Comparison of ENCODE assay signal across 15 mouse cellular contexts in the genomic region with DNA sequence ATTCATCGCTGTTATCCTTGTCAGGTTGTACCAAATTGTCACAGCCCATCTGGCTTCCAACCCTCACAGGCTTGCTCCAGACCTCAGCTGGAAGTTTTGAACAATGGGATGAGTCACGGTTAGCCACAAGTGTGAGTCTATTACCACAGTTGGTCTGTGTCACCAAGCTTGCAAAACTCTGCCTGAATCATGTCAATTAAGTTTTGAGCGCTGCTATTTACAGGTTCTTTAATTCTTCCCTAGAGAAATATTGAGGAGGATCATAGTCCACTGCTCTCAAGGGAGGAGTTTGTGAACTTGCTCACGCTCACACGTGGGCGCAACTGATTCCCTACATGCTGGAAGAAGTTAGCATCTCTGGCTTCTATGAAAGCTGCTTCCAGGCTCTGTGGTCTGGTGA.
DNase-seq lines count a peak whose midpoint lies in the region; ATAC-seq and TF ChIP-seq lines count a peak whose summit lies in the region.
"Had no signal": no experiment of that assay in that cellular context is flagged by ENCODE, and none has a peak within 500 bp of the region (broad histone marks: within the 10 kb centered on the region; RNA-seq: fewer than 3 reads in every experiment).

No protein-coding gene starts in this region.

- no peak overlapping the region for H3K9ac ChIP-seq in limb, embryonic 14.5 days (ENCODE audit: low read depth, low read length, severe bottlenecking)
- H3K9ac ChIP-seq: embryonic facial prominence, embryonic 12.5 days; forebrain, postnatal 0 days; heart, embryonic 13.5 days; hindbrain, embryonic 14.5 days; liver, postnatal 0 days had no signal

- H3K36me3 ChIP-seq in limb, embryonic 14.5 days (ENCODE audit: control insufficient read depth, insufficient read depth, low read length): no peaks in the 10 kb centered on the region
- H3K36me3 ChIP-seq: embryonic facial prominence, embryonic 12.5 days; heart, embryonic 13.5 days had no signal

- H3K4me3 ChIP-seq in limb, embryonic 14.5 days (replicated peaks; ENCODE audit: low read length): no peak overlapping the region
- H3K4me3 ChIP-seq in gastrocnemius, adult 2 months: no peak overlapping the region
- H3K4me3 ChIP-seq: embryonic facial prominence, embryonic 12.5 days; heart, embryonic 13.5 days had no signal

- peaks cover 25% of the 10 kb centered on the region for H3K4me1 ChIP-seq in limb, embryonic 14.5 days (ENCODE audit: control insufficient read depth, insufficient read depth, low read length)

- DNase-seq in embryo, embryonic 10.5 days (ENCODE audit: low spot score): peak; percentile 4
- no peak for DNase-seq in embryo, embryonic 10 days (ENCODE audit: low spot score)
- peak; percentile 69 for DNase-seq in 416B (ENCODE audit: low read depth)
- no peak for DNase-seq in limb, embryonic 14.5 days (ENCODE audit: low spot score)
- no peak for DNase-seq in ovary, postnatal 14 days (ENCODE audit: low spot score)
- no peak for DNase-seq in spleen, adult 12 weeks (ENCODE audit: low spot score)
- DNase-seq in gastrocnemius, adult 2 months: no peak
- DNase-seq: forebrain, postnatal 0 days; liver, postnatal 0 days; right cerebral cortex, postnatal 25 days had no signal

- TF ChIP-seq CTCF in gastrocnemius, adult 2 months (IDR thresholded peaks at IDR 0.05): no peak

- WGBS in limb, embryonic 14.5 days: 39% methylated on average over 6 of the region's 6 CpGs

- peak overlapping the region; percentile 11; the same call in 1 of the 2 replicates for H3K4me2 ChIP-seq in limb, embryonic 14.5 days (replicated peaks; ENCODE audit: low read depth, low read length, severe bottlenecking)
- H3K4me2 ChIP-seq: embryonic facial prominence, embryonic 12.5 days; heart, embryonic 13.5 days; hindbrain, embryonic 14.5 days had no signal

- H3K27me3 ChIP-seq in limb, embryonic 14.5 days (ENCODE audit: control insufficient read depth, insufficient read depth, low read length): no peaks in the 10 kb centered on the region
- H3K27me3 ChIP-seq: embryonic facial prominence, embryonic 12.5 days; heart, embryonic 13.5 days had no signal

- no peaks in the 10 kb centered on the region for H3K9me3 ChIP-seq in limb, embryonic 14.5 days (ENCODE audit: control insufficient read depth, low read length)
- H3K9me3 ChIP-seq: embryonic facial prominence, embryonic 12.5 days; heart, embryonic 13.5 days had no signal

- intact Hi-C loops in gastrocnemius, adult 2 months (cut with DNase I): no loop called here

- peak; percentile 58 for ATAC-seq in common myeloid progenitor, adult 5-6 weeks (replicated peaks; ENCODE audit: low read depth, poor library complexity, severe bottlenecking)
- ATAC-seq in limb, embryonic 14.5 days (ENCODE audit: low FRiP score, low read depth): no peak
- ATAC-seq: forebrain, postnatal 0 days; liver, postnatal 0 days had no signal

- no peak for TF ChIP-seq POLR2A in limb, embryonic 14.5 days (IDR thresholded peaks at IDR 0.05; ENCODE audit: borderline replicate concordance, extremely low read depth, insufficient read depth, insufficient read length)

- no peak overlapping the region for H3K27ac ChIP-seq in limb, embryonic 14.5 days (replicated peaks; ENCODE audit: low read depth, low read length)
- no peak overlapping the region for H3K27ac ChIP-seq in gastrocnemius, adult 2 months
- H3K27ac ChIP-seq: embryonic facial prominence, embryonic 12.5 days; heart, embryonic 13.5 days; hindbrain, embryonic 14.5 days; kidney, postnatal 0 days had no signal

Comparison
In these comparisons a context has a peak if more than half of its experiments do, and no peak if none do; other contexts are left out.
1. DNase-seq: peak in embryo, embryonic 10.5 days (single experiment) and 416B (single experiment); none in embryo, embryonic 10 days (single experiment), limb, embryonic 14.5 days (single experiment), ovary, postnatal 14 days (single experiment), spleen, adult 12 weeks (single experiment) and gastrocnemius, adult 2 months (single experiment).